Mouse (Mus musculus) liver, postnatal 0 days (tissue): ENCODE measurements at regions not wholly inside any gene's neighbourhood (a gene's known extent, or its start where the extent isn't known, plus 50 kb on each side); places are given as distances from the start of the nearest gene placed in this dataset.

Experiments
- ATAC-seq: fragments of 200-750 bp; cut with Nextera tagmentation; 2 replicates; pipeline ENCODE4 v1.8.0; 2017; ENCODE audit warnings: mild to moderate bottlenecking, moderate library complexity
- DNase-seq: peaks from one replicate; pipeline ENCODE4 v3.0.0-alpha.2; 2016
- H3K27ac ChIP-seq: fragments of 300-500 bp; sonication (generic); 2 replicates; pipeline ENCODE4 v1.5.1; 2014; ENCODE audit warnings: antibody characterized with exemption, moderate library complexity, mild to moderate bottlenecking, low read depth
- H3K27me3 ChIP-seq: fragments of 300-500 bp; sonication (generic); 2 replicates; pipeline ENCODE4 v1.6.1; 2014; ENCODE audit warnings: low read length, control low read depth, mixed read lengths; ENCODE audit not compliant: insufficient read depth
- H3K36me3 ChIP-seq: fragments of 300-500 bp; sonication (generic); replicated peaks from 2 replicates; pipeline ENCODE4 v1.6.1; 2014; ENCODE audit warnings: mild to moderate bottlenecking, control low read depth, low read length, moderate library complexity, mixed read lengths; ENCODE audit not compliant: insufficient read depth
- H3K4me1 ChIP-seq: fragments of 300-500 bp; sonication (generic); 2 replicates; pipeline ENCODE4 v1.6.1; 2014; ENCODE audit warnings: antibody characterized with exemption, mild to moderate bottlenecking, control low read depth; ENCODE audit not compliant: insufficient read depth
- H3K4me2 ChIP-seq: fragments of 300-500 bp; sonication (generic); 2 replicates; pipeline ENCODE4 v1.6.1; 2014; ENCODE audit warnings: low read depth, mild to moderate bottlenecking, low read length, moderate library complexity, mixed read lengths
- H3K4me3 ChIP-seq: fragments of 300-500 bp; sonication (generic); 2 replicates; pipeline ENCODE4 v1.5.1; 2014; ENCODE audit warnings: low read depth, low read length
- H3K9ac ChIP-seq: fragments of 300-500 bp; sonication (generic); replicated peaks from 2 replicates; pipeline ENCODE4 v1.6.1; 2014; ENCODE audit warnings: mild to moderate bottlenecking, moderate library complexity
- H3K9me3 ChIP-seq: fragments of 300-500 bp; sonication (generic); 2 replicates; pipeline ENCODE4 v1.6.1; 2016; ENCODE audit warnings: mild to moderate bottlenecking, control low read depth, low read length, mixed read lengths
- CTCF ChIP-seq: sonication (generic); IDR thresholded peaks from 2 replicates; pipeline ENCODE4 v1.5.1; 2016; ENCODE audit warnings: antibody characterized with exemption, low read depth
- EP300 ChIP-seq: IDR thresholded peaks from 2 replicates; pipeline ENCODE4 v1.6.1; 2016; ENCODE audit warnings: antibody characterized with exemption, low read depth, mild to moderate bottlenecking
- WGBS: fragments of 180-500 bp; shearing (Covaris S2); extraction: QIAGEN DNeasy Blood & Tissue Kit; methylation state at CpG from one replicate; pipeline ENCODE4 v1.1.7; 2014; ENCODE audit not compliant: insufficient replicate concordance; 5-methylcytosine and 5-hydroxymethylcytosine counted together

GRCm38 (mm10) chr3:33312230-33312825 is 169.3 kb upstream of the Pex5l start:
- H3K9ac ChIP-seq, result no peak overlapping the region
- ATAC-seq (no peak), DNase-seq (no peak)
- H3K4me3 ChIP-seq, result no peak overlapping the region
- TF ChIP-seq EP300 (no peak), CTCF (no peak)
- whole genome bisulfite sequencing, result 85% methylated on average over 3 of the region's 3 CpGs
- no peaks in the 10 kb centered on the region for H3K4me1 ChIP-seq
- no peak overlapping the region for H3K27ac ChIP-seq
- H3K36me3 ChIP-seq, result no peaks in the 10 kb centered on the region
- H3K27me3 ChIP-seq, result no peaks in the 10 kb centered on the region
- no peaks in the 10 kb centered on the region for H3K9me3 ChIP-seq
- H3K4me2 ChIP-seq, result no peak overlapping the region

DNA sequence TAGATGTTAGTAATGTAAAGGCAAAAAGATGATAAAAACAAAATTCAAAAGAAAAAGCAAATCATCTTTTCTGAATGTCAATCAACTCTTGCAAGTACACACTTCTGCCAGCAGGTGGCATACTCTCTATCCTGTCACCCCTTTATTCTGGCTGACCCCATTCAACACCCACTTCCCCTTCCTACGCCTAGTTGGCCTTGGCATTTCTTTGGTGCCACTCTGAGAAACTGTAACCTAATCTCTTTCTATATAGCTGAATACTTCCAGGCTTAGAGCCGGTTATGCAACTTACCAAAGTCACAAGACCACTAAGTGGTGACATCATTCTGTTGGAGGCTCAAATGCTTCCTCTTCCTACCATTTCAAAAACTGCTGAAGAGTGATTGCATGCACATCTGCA is 165.2 kb upstream of the Pex5l start:
- 20% methylated on average over 2 of the region's 2 CpGs for WGBS
- Histone ChIP-seq H3K9me3 (no peaks in the 10 kb centered on the region), H3K4me3 (no peak overlapping the region), H3K27me3 (no peaks in the 10 kb centered on the region), H3K27ac (no peak overlapping the region), H3K4me1 (no peaks in the 10 kb centered on the region), H3K4me2 (no peak overlapping the region), H3K9ac (no peak overlapping the region), H3K36me3 (no peaks in the 10 kb centered on the region)
- DNase-seq, result no peak
- TF ChIP-seq CTCF, result peak; percentile 53
- TF ChIP-seq EP300, result no peak
- ATAC-seq, result no peak

DNA sequence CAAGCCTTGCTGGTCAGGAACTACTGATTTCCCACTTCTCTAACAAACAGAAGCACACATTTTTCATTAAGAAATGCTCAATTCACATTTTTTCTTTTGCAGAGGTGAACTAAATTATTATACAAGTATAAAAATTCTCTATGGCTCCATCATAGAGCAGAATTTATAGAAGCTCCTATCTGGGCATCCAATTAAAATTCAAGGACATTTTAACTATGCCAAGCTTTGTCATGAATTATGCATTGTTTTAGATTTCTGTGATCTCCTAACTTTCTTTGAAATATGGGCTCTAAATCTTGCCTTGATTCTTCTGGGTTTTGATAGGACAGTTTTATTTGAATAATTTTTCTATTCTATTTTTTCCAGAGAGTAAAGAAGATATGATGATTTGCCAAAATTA is 163.1 kb upstream of the Pex5l start:
- Histone ChIP-seq H3K4me1 (no peaks in the 10 kb centered on the region), H3K4me2 (no peak overlapping the region), H3K27ac (no peak overlapping the region), H3K4me3 (no peak overlapping the region), H3K27me3 (no peaks in the 10 kb centered on the region), H3K9me3 (no peaks in the 10 kb centered on the region), H3K36me3 (no peaks in the 10 kb centered on the region), H3K9ac (no peak overlapping the region)
- TF ChIP-seq EP300, result no peak
- no peak for TF ChIP-seq CTCF
- no peak for ATAC-seq
- DNase-seq, result no peak

GRCm38 (mm10) chr3:33305756-33306155 is 162.7 kb upstream of the Pex5l start:
- H3K4me1 ChIP-seq, result no peaks in the 10 kb centered on the region
- 54% methylated on average over 2 of the region's 2 CpGs for WGBS
- no peak overlapping the region for H3K9ac ChIP-seq
- H3K9me3 ChIP-seq, result no peaks in the 10 kb centered on the region
- no peaks in the 10 kb centered on the region for H3K36me3 ChIP-seq
- ATAC-seq (no peak), DNase-seq (no peak)
- H3K4me3 ChIP-seq, result no peak overlapping the region
- no peak for TF ChIP-seq EP300
- TF ChIP-seq CTCF, result no peak
- H3K27ac ChIP-seq, result no peak overlapping the region
- H3K4me2 ChIP-seq, result no peak overlapping the region
- no peaks in the 10 kb centered on the region for H3K27me3 ChIP-seq

DNA sequence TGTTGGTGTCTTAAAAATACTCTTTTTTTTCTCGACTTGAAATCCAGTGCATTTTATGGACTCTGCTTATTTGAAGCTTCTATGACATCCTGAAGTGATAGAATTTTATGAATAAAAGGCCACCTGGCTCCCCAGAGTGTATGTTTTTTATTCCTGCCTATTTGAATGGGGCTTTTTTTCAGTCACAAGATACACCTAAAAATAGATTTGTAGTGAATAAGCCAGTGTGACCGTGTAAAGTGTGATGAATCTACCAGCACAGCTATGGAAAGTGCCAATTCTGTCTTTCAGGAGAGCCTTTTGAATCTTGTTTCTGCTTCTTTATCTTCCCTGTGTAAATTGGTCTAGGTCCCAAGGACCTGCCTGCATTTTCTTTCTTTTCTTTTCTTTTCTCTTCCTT is 119.8 kb upstream of the Pex5l start:
- Histone ChIP-seq H3K4me2 (no peak overlapping the region), H3K9ac (no peak overlapping the region), H3K36me3 (no peaks in the 10 kb centered on the region), H3K4me3 (no peak overlapping the region), H3K9me3 (no peaks in the 10 kb centered on the region), H3K4me1 (no peaks in the 10 kb centered on the region), H3K27me3 (no peaks in the 10 kb centered on the region), H3K27ac (no peak overlapping the region)
- 34% methylated on average over 2 of the region's 2 CpGs for WGBS
- DNase-seq (no peak), ATAC-seq (no peak)
- no peak for TF ChIP-seq EP300
- no peak for TF ChIP-seq CTCF

DNA sequence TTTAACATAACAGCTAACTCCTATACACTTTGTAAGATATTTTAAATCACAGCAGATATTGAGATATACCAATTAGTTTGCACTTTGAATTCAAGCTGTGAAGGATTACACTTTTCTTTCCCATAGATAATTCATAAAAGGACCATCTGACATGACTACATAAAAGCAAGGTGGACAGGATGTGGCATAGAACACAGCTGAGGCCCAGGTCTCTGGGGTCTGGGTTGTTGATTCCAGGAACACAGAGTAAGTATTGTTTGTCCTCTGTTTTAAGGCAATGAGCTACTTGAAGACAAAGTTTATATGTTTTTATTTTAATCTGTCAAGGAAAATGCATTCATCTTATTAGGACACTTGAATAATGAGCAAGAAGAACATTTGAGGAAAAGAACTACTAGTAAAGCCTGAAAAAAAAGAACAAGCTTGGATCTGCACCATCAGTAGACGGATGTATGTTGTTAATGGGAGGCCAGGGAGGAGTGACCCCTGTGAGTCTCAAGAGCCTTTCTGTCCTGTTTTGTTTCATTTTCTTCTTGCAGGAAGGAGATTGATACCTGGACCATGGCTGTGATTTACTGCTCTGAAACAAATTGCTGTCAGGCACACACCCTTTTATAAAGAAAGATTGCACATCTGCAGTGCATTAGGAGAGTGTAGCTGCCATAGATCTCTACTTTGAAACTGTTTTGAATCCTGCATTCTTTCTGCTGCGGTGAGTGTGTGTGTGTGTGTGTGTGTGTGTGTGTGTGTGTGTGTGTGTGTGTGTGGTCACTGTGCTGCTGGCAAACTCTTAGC is 76.4 kb upstream of the Pex5l start:
- no peaks in the 10 kb centered on the region for H3K9me3 ChIP-seq
- WGBS, result 61% methylated on average over 2 of the region's 2 CpGs

More for the DNA sequence above, 76.4 kb upstream of the Pex5l start:
- Histone ChIP-seq H3K4me3 (no peak overlapping the region), H3K36me3 (no peaks in the 10 kb centered on the region), H3K27me3 (no peaks in the 10 kb centered on the region), H3K9ac (no peak overlapping the region), H3K27ac (no peak overlapping the region), H3K4me2 (no peak overlapping the region), H3K4me1 (no peaks in the 10 kb centered on the region)
- no peak for ATAC-seq
- no peak for DNase-seq
- TF ChIP-seq EP300 (no peak), CTCF (no peak)
